Mouse (Mus musculus) bone marrow macrophage, adult 2 months (primary cell): Measurements from ENCODE around the gene Ost4. TPM values are rescaled to one million over a fixed set of nuclear protein-coding genes. Genes with fewer than 3 reads are reported as not detected.

Experiments used
- H3K27ac ChIP-seq: 2 replicates; pipeline ENCODE4 v1.5.1; 2012; ENCODE audit warnings: low read depth, low read length; ENCODE audit not compliant: insufficient read depth
- H3K4me1 ChIP-seq: 2 replicates; pipeline ENCODE4 v1.6.1; 2012; ENCODE audit warnings: low read length; ENCODE audit not compliant: control insufficient read depth, insufficient read depth
- H3K4me3 ChIP-seq: 2 replicates; pipeline ENCODE4 v1.5.1; 2012; ENCODE audit warnings: mild to moderate bottlenecking, low read length, moderate library complexity; ENCODE audit not compliant: insufficient read depth
- CTCF ChIP-seq: IDR thresholded peaks from 2 replicates; pipeline ENCODE4 v1.5.1; 2012; ENCODE audit warnings: low read depth, mild to moderate bottlenecking, low read length, moderate library complexity
- POLR2A ChIP-seq: IDR thresholded peaks from 2 replicates; pipeline ENCODE4 v1.6.1; 2012; ENCODE audit warnings: mild to moderate bottlenecking, low read depth, low read length, borderline replicate concordance
- polyA plus RNA-seq: library from polyadenylated mRNA; stranded (reverse); fragments of >200 nt; gene quantifications from 2 replicates; pipeline ENCODE4 v1.2.4, GENCODE M21; 2012; ENCODE audit not compliant: missing spikeins, insufficient read depth, insufficient read length

The Ost4 gene
- polyA plus RNA-seq, 1 experiment = 317 TPM

DNA sequence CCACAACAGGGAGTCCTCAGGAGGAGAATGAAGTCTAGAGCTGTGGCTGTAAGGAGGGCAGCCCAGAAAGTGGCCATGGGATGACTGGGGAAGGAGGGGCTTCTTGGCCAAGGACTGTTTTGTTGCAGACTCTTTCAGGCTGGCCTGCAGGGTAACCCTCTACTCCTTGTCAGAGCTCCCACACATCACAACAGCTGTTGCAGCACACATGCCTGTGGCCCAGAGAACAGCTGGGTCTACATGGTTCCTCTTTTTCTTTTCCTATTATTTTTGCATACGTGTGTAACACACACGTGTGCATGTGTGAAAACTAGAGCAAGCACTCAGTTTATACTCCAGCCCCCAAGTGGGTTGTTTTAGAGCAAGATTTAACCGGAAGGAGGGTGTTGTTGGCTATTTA is 40.7 kb downstream of the Ost4 start:
- Histone ChIP-seq H3K4me3 (no peak overlapping the region), H3K27ac (peak overlapping the region; percentile 50; the same call in 1 of the 2 replicates), H3K4me1 (peaks cover 37% of the 10 kb centered on the region)
- TF ChIP-seq POLR2A = no peak
- no peak for TF ChIP-seq CTCF

DNA sequence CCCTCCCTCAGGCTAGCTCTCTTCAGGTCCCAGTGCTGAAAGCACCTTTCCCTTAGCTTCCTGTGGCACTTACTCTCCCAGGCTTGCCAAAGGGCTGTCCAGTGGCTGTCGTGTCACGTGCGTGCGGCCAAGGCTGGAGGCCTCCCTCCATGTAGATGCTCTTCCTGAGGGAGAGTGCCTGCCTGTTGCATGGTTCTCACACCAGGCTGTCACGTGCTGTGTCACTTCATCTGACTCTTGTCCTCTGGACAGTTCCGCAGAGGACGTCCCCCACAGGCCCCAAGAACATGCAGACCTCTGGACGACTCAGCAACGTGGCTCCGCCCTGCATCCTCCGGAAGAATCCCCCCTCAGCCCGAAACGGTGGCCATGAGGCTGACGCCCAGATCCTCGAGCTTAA is 43.3 kb downstream of the Ost4 start:
- Histone ChIP-seq H3K27ac (no peak overlapping the region), H3K4me3 (no peak overlapping the region), H3K4me1 (peaks cover 26% of the 10 kb centered on the region)
- TF ChIP-seq POLR2A = no peak
- TF ChIP-seq CTCF = no peak

DNA sequence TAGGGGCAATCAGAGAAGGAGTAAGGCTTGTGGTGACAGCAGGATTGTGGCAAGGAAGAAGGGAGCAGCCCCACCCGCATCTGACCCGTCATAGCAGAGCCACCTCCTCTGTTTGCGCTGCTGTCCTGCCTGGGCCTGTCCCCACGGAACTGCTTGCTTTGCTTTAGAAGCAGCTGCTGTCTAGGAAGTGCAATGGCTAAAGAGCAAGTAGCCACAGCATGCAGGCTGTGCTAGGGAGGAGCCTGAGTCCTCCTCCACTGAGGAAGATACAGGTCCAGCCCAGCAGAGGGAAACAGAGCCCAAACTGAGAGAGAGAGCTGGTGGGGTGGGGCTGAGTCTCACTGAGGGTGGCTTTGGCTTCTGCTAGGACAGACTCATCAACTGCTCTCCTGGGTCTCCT is 43.7 kb downstream of the Ost4 start:
- no peak overlapping the region for H3K27ac ChIP-seq
- no peak overlapping the region for H3K4me3 ChIP-seq
- H3K4me1 ChIP-seq = peaks cover 25% of the 10 kb centered on the region
- no peak for TF ChIP-seq CTCF
- no peak for TF ChIP-seq POLR2A

DNA sequence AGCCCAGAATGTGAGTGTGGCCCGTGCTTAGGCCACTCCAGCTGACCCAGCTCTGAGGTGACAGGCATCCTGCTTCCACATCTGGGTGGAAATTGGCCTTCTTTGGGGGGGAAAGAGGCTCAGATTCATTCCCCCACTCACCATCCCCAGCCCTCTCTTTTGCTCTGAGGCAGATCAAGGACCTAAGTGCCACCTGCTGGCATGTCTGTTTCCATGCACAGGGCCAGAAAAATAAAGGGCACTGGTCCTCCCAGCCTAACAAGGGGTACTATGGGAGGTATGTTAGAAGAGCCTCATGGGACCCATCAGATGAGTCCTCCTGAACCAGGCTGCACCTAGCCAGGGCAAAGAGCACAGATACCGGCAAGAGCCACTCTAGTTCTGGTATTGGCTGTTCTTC is 51.5 kb downstream of the Ost4 start:
- Histone ChIP-seq H3K4me3 (no peak overlapping the region), H3K4me1 (peaks cover 8% of the 10 kb centered on the region), H3K27ac (no peak overlapping the region)
- TF ChIP-seq CTCF (no peak), POLR2A (no peak)

Other genes starting within 250 kb of the Ost4 start
- gene Cenpa, start 241.0 kb downstream of the Ost4 start, polyA plus RNA-seq = 81.0 and 87.8 TPM in 2 replicates
- not detected in 2 replicates for gene Dpysl5, start 196.2 kb downstream of the Ost4 start, polyA plus RNA-seq
- gene Mapre3, start 93.1 kb downstream of the Ost4 start, polyA plus RNA-seq = 22.6 and 27.8 TPM in 2 replicates
- 43.0 and 57.9 TPM in 2 replicates for gene Tmem214, start 39.8 kb downstream of the Ost4 start, polyA plus RNA-seq
- gene Agbl5, start 19.1 kb downstream of the Ost4 start, polyA plus RNA-seq = 5.8 and 6.5 TPM in 2 replicates
- 29.1 and 37.2 TPM in 2 replicates for gene Emilin1, start 5.6 kb upstream of the Ost4 start, polyA plus RNA-seq
- gene Khk, start 13.6 kb upstream of the Ost4 start, polyA plus RNA-seq = 29.8 and 38.9 TPM in 2 replicates
- not detected in 2 replicates for gene Cgref1, start 37.8 kb upstream of the Ost4 start, polyA plus RNA-seq
- 131 and 140 TPM in 2 replicates for gene Preb, start 52.6 kb upstream of the Ost4 start, polyA plus RNA-seq
- not detected in 2 replicates for gene Tcf23, start 60.9 kb upstream of the Ost4 start, polyA plus RNA-seq
- gene Atraid, start 140.5 kb upstream of the Ost4 start, polyA plus RNA-seq = 114 and 133 TPM in 2 replicates
- gene Slc5a6, start 141.1 kb upstream of the Ost4 start, polyA plus RNA-seq = 5.5 and 7.5 TPM in 2 replicates
- 4.2 and 4.6 TPM in 2 replicates for gene Cad, start 147.0 kb upstream of the Ost4 start, polyA plus RNA-seq
- not detected in 2 replicates for gene Dnajc5g, start 198.5 kb upstream of the Ost4 start, polyA plus RNA-seq
- not detected in 2 replicates for gene Slc30a3, start 200.4 kb upstream of the Ost4 start, polyA plus RNA-seq
- gene Trim54, start 208.9 kb upstream of the Ost4 start, polyA plus RNA-seq = not detected in 2 replicates
- not detected in 2 replicates for gene Ucn, start 231.0 kb upstream of the Ost4 start, polyA plus RNA-seq
- 75.0 and 75.3 TPM in 2 replicates for gene Mpv17, start 246.5 kb upstream of the Ost4 start, polyA plus RNA-seq